9 mouse cellular contexts compared by ENCODE assay signal in genomic region chr5:21271386-21272354, GRCm38 (mm10).
DNase-seq lines count a peak whose midpoint lies in the region; ATAC-seq lines count a peak whose summit lies in the region.
"Had no signal": no experiment of that assay in that cellular context is flagged by ENCODE, and none has a peak within 500 bp of the region (broad histone marks: within the 10 kb centered on the region; RNA-seq: fewer than 3 reads in every experiment).

No protein-coding gene starts in this region.

- DNase-seq in gastrocnemius, postnatal 14 days = peak; percentile 22
- DNase-seq in gastrocnemius, postnatal 10 days = no peak
- no peak for DNase-seq in neural tube, embryonic 11.5 days (ENCODE audit: low spot score)
- DNase-seq in neural tube, embryonic 10.5 days (ENCODE audit: extremely low spot score, low spot score) = no peak
- DNase-seq in frontal cortex, postnatal 36 days (ENCODE audit: low spot score in 2 of 2) = no peak
- no peak for DNase-seq in ovary, postnatal 10 days (ENCODE audit: low spot score)
- no peak for DNase-seq in spleen, postnatal 4 days (ENCODE audit: low spot score in 2 of 2)

- H3K27me3 ChIP-seq in neural tube, embryonic 11.5 days (ENCODE audit: control insufficient read depth, insufficient read depth, low read length) = no peaks in the 10 kb centered on the region

- peaks cover 3% of the 10 kb centered on the region; the same call in 1 of the 2 replicates for H3K4me1 ChIP-seq in neural tube, embryonic 11.5 days (ENCODE audit: control insufficient read depth, insufficient read depth, low read length)

- no peaks in the 10 kb centered on the region for H3K9me3 ChIP-seq in neural tube, embryonic 11.5 days (ENCODE audit: control insufficient read depth, low read length)

- H3K4me2 ChIP-seq in neural tube, embryonic 11.5 days (ENCODE audit: low read depth) = no peak overlapping the region

- 46% methylated on average over 9 of the region's 9 CpGs for WGBS in neural tube, embryonic 11.5 days

- intact Hi-C loops in gastrocnemius, postnatal 14 days (cut with DNase I; ENCODE audit: low total_unique reads) = loop anchor here (5.0 kb wide), 1 partner anchor 151 kb away; the partner anchor contains the start of genes Ccdc146 and Fam185a

- no peak overlapping the region for H3K4me3 ChIP-seq in neural tube, embryonic 11.5 days (ENCODE audit: low read depth, low read length)

- H3K36me3 ChIP-seq in neural tube, embryonic 11.5 days (ENCODE audit: control insufficient read depth, insufficient read depth, low read length) = no peaks in the 10 kb centered on the region

- H3K9ac ChIP-seq in neural tube, embryonic 11.5 days (ENCODE audit: low read length) = no peak overlapping the region

- H3K27ac ChIP-seq in neural tube, embryonic 11.5 days (ENCODE audit: low read depth, low read length) = no peak overlapping the region

- peak; percentile 87 for ATAC-seq in neural tube, embryonic 11.5 days (ENCODE audit: insufficient read depth, low FRiP score, low TSS enrichment)
- peak; percentile 56; the same call in 1 of the 2 replicates for ATAC-seq in megakaryocyte progenitor cell, adult 5-6 weeks (replicated peaks; ENCODE audit: poor library complexity)
- ATAC-seq: CD4-positive, CD25-positive, alpha-beta regulatory T cell, adult 4 months had no signal
